Mouse (Mus musculus) ES-Bruce4 (cell line): ENCODE results near the gene Morc1.

ENCODE experiments used
- CTCF ChIP-seq: IDR thresholded peaks from one replicate; pipeline ENCODE4 v1.8.1; 2011; ENCODE audit warnings: low read depth, low read length
- EP300 ChIP-seq: IDR thresholded peaks from 2 replicates; pipeline ENCODE4 v1.6.1; 2011; ENCODE audit warnings: low read depth, low read length; ENCODE audit not compliant: insufficient read depth

DNA sequence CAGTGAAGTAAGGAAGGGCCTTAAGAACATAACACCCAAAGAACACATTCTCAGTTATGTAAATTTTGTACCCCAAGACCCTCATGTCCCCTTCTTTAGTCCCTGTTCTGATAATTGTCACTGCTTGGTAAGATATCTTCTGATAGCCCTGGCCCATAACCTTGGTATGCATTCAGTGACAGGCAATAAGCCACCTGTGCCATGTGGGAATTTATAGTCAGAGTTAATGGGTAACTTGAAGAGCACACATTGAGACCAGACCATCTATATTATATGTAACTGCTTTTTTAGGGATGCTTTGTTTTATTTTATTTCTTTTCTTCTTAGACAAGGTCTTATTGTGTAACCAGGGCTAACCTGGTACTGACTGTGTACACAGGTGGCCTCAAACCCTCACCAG is 27.0 kb upstream of the Morc1 start:
- TF ChIP-seq CTCF (no peak), EP300 (no peak)
